27 mouse cellular contexts compared by ENCODE assay signal in the genomic region with DNA sequence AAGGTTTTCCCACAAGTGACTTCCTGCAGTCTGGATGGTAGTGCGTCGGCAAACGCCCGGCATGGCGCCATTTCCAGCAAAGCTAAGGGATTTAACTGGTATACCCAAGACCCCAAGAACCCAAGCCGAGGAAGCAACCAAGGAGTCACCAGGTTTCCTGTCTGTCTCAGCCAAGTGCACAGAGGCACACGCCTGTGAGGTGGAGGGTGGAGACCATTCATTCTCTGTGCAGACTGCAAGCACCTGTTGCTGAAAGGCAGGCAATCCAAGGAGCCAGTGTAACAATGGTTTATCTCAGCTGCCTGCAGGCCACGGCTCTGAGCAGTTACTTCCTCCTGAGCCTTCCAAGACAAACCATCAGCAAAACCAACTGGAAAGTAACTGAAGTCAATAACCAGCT. TPM values are rescaled to one million over a fixed set of nuclear protein-coding genes. Genes with fewer than 3 reads are reported as not detected.
DNase-seq lines count a peak whose midpoint lies in the region; ATAC-seq and TF ChIP-seq lines count a peak whose summit lies in the region.
"Had no signal": no experiment of that assay in that cellular context is flagged by ENCODE, and none has a peak within 500 bp of the region (broad histone marks: within the 10 kb centered on the region; RNA-seq: fewer than 3 reads in every experiment).

No protein-coding gene starts in this region.

- H3K36me3 ChIP-seq in ES-Bruce4 (ENCODE audit: control insufficient read depth, insufficient read depth, low read length, poor library complexity, severe bottlenecking), result no peaks in the 10 kb centered on the region
- H3K36me3 ChIP-seq in stomach, embryonic 16.5 days (ENCODE audit: control insufficient read depth, insufficient read depth, low read length), result no peaks in the 10 kb centered on the region
- H3K36me3 ChIP-seq: G1E; heart, embryonic 10.5 days; limb, embryonic 10.5 days; liver, embryonic 15.5 days; lung, embryonic 15.5 days; midbrain, embryonic 10.5 days had no signal

- peaks cover 4% of the 10 kb centered on the region for H3K4me1 ChIP-seq in ES-Bruce4 (ENCODE audit: control insufficient read depth, insufficient read depth, low read length)
- peaks cover 11% of the 10 kb centered on the region for H3K4me1 ChIP-seq in stomach, embryonic 16.5 days (ENCODE audit: control insufficient read depth, insufficient read depth, low read length)
- H3K4me1 ChIP-seq: forebrain, embryonic 13.5 days; heart, embryonic 10.5 days; limb, embryonic 10.5 days; liver, embryonic 15.5 days; midbrain, embryonic 10.5 days had no signal

- H3K4me2 ChIP-seq in stomach, embryonic 16.5 days (ENCODE audit: low read depth, low read length), result no peak overlapping the region
- H3K4me2 ChIP-seq: forebrain, embryonic 13.5 days; liver, embryonic 15.5 days; lung, embryonic 15.5 days had no signal

- no peak overlapping the region for H3K9ac ChIP-seq in ES-Bruce4 (ENCODE audit: low read depth, poor library complexity, severe bottlenecking)
- no peak overlapping the region for H3K9ac ChIP-seq in stomach, embryonic 16.5 days (ENCODE audit: low read length)
- H3K9ac ChIP-seq: forebrain, embryonic 13.5 days; liver, embryonic 15.5 days; lung, embryonic 15.5 days had no signal

- DNase-seq in ZHBTc4 (ENCODE audit: low read depth, low spot score), result peak; percentile 49
- peak; percentile 71 for DNase-seq in thymus, postnatal 14 days
- DNase-seq in Muller cell, postnatal 12 days (ENCODE audit: inconsistent ontology term), result no peak
- DNase-seq in natural killer cell, adult 2 months (ENCODE audit: low spot score in 2 of 2), result no peak
- no peak for DNase-seq in left cerebral cortex, adult 11 months (ENCODE audit: low spot score)
- DNase-seq: adrenal gland, postnatal 25 days; cerebellum, adult 8-10 months; kidney, adult 18-20 months; liver; right cerebral cortex, postnatal 14 days; spleen, adult 18-20 months had no signal

- H3K9me3 ChIP-seq in ES-Bruce4 (replicated peaks; ENCODE audit: control insufficient read depth, insufficient read depth, low read length, poor library complexity, severe bottlenecking), result no peaks in the 10 kb centered on the region
- H3K9me3 ChIP-seq in stomach, embryonic 16.5 days (replicated peaks; ENCODE audit: control insufficient read depth, low read length), result no peaks in the 10 kb centered on the region; the same call in 1 of the 2 replicates
- H3K9me3 ChIP-seq: forebrain, embryonic 13.5 days; G1E; heart, embryonic 10.5 days; limb, embryonic 10.5 days; liver, embryonic 15.5 days; lung, embryonic 15.5 days; midbrain, embryonic 10.5 days had no signal

- TF ChIP-seq CTCF in ES-Bruce4 (IDR thresholded peaks at IDR 0.05; ENCODE audit: low read depth, low read length), result no peak

- H3K4me3 ChIP-seq in ES-Bruce4 (ENCODE audit: low read depth, low read length), result no peak overlapping the region
- no peak overlapping the region for H3K4me3 ChIP-seq in stomach, embryonic 16.5 days (replicated peaks; ENCODE audit: low read length)
- H3K4me3 ChIP-seq: forebrain, embryonic 13.5 days; heart, embryonic 10.5 days; limb, embryonic 10.5 days; liver, embryonic 15.5 days; lung, embryonic 15.5 days; midbrain, embryonic 10.5 days had no signal

- no peak for TF ChIP-seq POLR2A in ES-Bruce4 (IDR thresholded peaks at IDR 0.05; ENCODE audit: insufficient read depth, low read length)

- H3K27ac ChIP-seq in ES-Bruce4 (ENCODE audit: insufficient read depth, low read length), result no peak overlapping the region
- peak overlapping the region; percentile 48 for H3K27ac ChIP-seq in stomach, embryonic 16.5 days (ENCODE audit: low read length)
- H3K27ac ChIP-seq: forebrain, embryonic 13.5 days; heart, embryonic 10.5 days; hindbrain, postnatal 0 days; kidney, postnatal 0 days; limb, embryonic 10.5 days; liver, embryonic 15.5 days; lung, embryonic 15.5 days; macrophage; midbrain, embryonic 10.5 days had no signal

- peak; percentile 63; the same call in 1 of the 2 replicates for TF ChIP-seq EP300 in ES-Bruce4 (IDR thresholded peaks at IDR 0.05; ENCODE audit: insufficient read depth, low read depth, low read length)

- WGBS in stomach, embryonic 16.5 days, result 75% methylated on average over 8 of the region's 8 CpGs

- H3K27me3 ChIP-seq in ES-Bruce4 (ENCODE audit: control insufficient read depth, insufficient read depth, low read length, poor library complexity, severe bottlenecking), result no peaks in the 10 kb centered on the region
- no peaks in the 10 kb centered on the region for H3K27me3 ChIP-seq in stomach, embryonic 16.5 days (ENCODE audit: control insufficient read depth, insufficient read depth, low read length)
- H3K27me3 ChIP-seq: forebrain, embryonic 13.5 days; liver, embryonic 15.5 days; lung, embryonic 15.5 days had no signal

- ATAC-seq in stomach, embryonic 16.5 days (ENCODE audit: insufficient read depth, low FRiP score), result peak; percentile 56; the same call in 1 of the 2 replicates
- ATAC-seq: forebrain, embryonic 13.5 days; hindbrain, postnatal 0 days had no signal

RNA-seq across cellular contexts. Expression of a gene that starts 34.5 kb away (rescaled TPM):
- polyA plus RNA-seq in ES-Bruce4 (2011; ENCODE audit: insufficient read depth, insufficient read length, low read depth, missing spikeins), result 0.18 and 0.61 TPM in 2 replicates
- polyA plus RNA-seq in stomach, embryonic 16.5 days (2015; fragmentation: Nextera tagmentation; extraction: Ambion mirVana), result 16.9 and 28.7 TPM in 2 replicates
- polyA plus RNA-seq: brain, embryonic 14.5 days; forebrain, embryonic 13.5 days; frontal cortex, adult 2 months; G1E; gonadal fat pad, adult 2 months; heart, embryonic 10.5 days; limb, embryonic 10.5 days; liver, embryonic 15.5 days; macrophage; midbrain, embryonic 10.5 days; midbrain, postnatal 0 days had no signal

Comparison
In these comparisons a context has a peak if more than half of its experiments do, and no peak if none do; other contexts are left out.
1. DNase-seq: peak in ZHBTc4 (single experiment) and thymus, postnatal 14 days (single experiment); none in Muller cell, postnatal 12 days (single experiment), natural killer cell, adult 2 months (0 of 2) and left cerebral cortex, adult 11 months (single experiment).
2. RNA of a gene that starts 34.5 kb away (polyA plus RNA-seq): 16.9 to 28.7 TPM in stomach, embryonic 16.5 days; 0.18 to 0.61 TPM in ES-Bruce4; every median in the first group is over 10 times any median in the second.